Mouse (Mus musculus) embryonic fibroblast, embryonic 13.5 days (primary cell): ENCODE data around the gene Exosc10.

Source experiments
- CTCF ChIP-seq: IDR thresholded peaks from 2 replicates; pipeline ENCODE4 v1.5.1; 2011; ENCODE audit warnings: mild to moderate bottlenecking, control low read depth, low read length, moderate library complexity, borderline replicate concordance; ENCODE audit not compliant: insufficient read depth
- POLR2A ChIP-seq: IDR thresholded peaks from 2 replicates; pipeline ENCODE4 v1.6.1; 2011; ENCODE audit warnings: low read depth, mild to moderate bottlenecking, control low read depth, low read length, moderate library complexity

DNA sequence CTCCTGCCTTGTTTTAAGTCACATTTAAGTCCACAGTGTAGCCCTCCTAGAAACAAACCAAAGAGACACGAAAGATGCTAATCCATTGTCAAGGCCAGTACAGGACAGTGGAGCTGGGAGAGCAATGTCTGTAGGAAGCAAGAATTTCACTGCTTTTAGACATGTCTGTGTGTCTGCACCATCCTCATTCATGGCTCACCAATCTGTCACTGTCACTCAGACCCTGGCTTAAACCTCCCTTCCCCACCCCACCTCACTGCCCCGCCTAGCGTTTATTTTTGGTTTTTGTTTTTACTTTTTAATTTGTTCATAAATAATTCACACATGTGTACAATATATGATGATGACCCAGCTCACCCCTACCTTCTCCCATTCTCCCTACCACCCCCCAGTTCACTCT is 25.7 kb upstream of the Exosc10 start:
- no peak for TF ChIP-seq CTCF
- TF ChIP-seq POLR2A = no peak
